Mouse (Mus musculus) G1E-ER4 (cell line): ENCODE measurements around the gene Ssr2. TPM values are rescaled to one million over a fixed set of nuclear protein-coding genes. Genes with fewer than 3 reads are reported as not detected.

ENCODE experiments used
- GATA1 ChIP-seq: IDR thresholded peaks from one replicate; pipeline ENCODE4 v1.8.0; 2012; ENCODE audit warnings: low read length, inconsistent platforms
- polyA plus RNA-seq: library from polyadenylated mRNA; stranded (reverse); fragments of >175 nt; gene quantifications from 2 replicates; pipeline ENCODE4 v1.2.3, GENCODE M21; 2012

Gene Ssr2
- polyA plus RNA-seq, 1 experiment, result 79.2 TPM

DNA sequence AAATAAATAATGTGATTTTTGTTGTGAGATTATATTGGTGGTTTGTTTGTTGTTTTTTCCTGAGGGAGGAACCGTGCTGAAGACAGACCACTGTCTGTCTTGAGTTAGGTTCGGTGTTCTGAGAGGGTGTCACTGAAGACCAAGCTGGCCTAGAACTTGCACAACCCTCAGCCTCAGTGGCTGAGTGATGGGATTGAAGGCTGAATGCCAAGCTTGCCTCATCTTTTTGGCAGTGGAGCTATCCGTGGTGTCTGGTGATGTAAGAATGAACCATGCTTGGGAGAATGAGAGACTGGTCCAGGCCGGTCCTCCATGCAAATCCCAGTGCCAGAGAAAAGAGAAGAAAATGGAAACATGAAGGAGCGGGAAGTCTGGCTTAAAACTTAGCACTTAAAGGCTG, 6.0 kb upstream of the Ssr2 start:
- TF ChIP-seq GATA1, result no peak

GRCm38 (mm10) chr3:88570341-88570740, 5.3 kb upstream of the Ssr2 start:
- TF ChIP-seq GATA1, result no peak

DNA sequence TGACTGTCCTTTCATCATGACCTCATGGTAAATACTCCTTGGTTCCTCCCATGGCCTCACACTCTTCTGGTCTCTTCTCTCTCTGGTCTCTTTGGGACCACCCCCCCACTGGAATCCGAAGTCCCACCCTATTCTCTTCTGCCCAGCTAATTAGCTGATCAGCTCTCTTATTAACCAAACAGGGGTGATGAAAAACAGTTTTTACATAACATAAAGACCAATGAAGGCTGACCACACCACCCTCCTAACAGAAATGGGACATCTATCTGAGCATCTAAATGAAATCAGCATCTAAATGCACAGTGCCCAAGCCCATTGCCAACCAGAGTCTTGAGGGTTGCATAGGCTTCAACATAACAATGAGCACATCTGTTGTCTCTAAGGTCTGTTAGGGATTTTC, 3.8 kb upstream of the Ssr2 start:
- TF ChIP-seq GATA1, result no peak

DNA sequence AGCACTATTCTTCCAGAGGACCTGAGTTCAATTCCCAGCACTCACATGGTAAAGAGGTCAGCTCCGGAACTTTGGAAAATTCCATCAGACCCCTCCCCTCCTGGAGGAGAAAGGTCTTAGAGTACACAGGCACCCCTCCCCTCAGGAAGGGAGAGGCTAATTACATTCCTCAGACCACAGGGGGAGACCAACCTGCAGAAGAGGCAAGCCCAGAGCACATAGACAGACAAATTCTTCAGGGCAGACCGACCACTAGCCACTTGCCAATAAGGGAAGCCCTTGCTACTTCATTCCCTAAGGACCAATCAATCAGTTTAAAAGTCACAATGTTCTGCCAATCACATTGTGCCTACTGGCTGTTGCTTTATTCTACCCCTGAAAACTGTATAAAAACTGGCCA, 2.8 kb upstream of the Ssr2 start:
- no peak for TF ChIP-seq GATA1

DNA sequence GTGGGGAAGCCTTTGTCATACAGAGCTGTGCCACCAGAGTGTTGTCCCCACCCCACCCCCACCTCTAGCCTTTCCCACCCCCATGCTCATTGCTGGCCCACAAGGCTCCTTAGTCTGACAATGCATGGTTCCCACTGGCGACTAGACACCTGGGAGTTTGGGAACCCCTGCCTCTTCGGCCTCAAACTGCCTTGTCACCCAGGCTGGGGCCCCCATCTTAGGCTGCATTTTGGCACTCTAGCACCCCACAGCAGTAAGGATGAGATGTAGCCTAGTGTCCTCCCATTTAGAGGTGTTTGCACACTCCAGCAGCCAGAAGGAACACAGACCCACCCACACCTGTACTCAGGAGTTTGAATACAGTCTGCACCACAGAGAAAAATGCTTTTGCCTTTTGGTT, 1.9 kb upstream of the Ssr2 start:
- TF ChIP-seq GATA1, result no peak

DNA sequence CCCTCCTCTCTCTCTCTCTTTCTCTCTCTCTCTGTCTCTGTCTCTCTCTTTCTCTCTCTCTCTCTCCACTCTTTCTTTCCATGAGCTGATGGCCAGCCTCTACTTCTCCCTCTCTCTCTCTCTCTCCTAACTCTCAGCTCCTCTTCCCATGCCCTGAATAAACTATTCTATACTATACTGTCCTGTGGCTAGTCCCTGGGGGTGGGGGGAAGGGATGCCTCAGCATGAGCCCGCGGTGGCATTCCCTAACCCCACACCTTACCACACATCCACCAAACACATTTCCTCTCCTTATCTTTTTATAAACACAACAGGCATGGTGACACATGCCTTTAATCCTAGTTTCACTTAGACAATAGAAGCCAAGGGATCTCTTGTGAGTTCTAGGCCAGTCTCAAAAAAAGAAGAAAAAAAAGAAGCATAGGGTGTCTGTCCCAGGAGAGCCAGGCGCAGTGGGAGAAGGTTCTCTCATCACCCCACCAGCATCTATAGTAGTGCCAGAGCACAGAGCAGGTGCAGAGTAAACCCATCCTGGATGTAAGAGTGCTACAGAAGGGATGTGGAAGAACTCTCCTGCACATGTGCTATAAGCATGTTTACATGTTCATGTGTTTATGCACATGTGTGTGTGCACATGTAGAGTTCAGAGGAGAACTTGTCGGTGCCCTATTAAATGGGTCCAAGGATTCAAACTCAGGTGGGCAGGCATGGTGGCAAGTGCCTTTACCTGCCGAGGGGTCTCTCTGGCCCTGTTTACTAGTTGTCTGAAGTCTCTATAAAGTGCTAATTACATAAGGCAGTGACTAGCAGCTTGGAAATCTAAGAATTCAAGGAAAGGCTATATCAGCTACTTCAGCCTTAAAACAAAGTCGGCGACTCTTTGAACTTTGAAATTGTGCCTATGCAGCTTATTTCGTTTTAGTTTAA, 3.1 kb downstream of the Ssr2 start:
- TF ChIP-seq GATA1, result no peak

DNA sequence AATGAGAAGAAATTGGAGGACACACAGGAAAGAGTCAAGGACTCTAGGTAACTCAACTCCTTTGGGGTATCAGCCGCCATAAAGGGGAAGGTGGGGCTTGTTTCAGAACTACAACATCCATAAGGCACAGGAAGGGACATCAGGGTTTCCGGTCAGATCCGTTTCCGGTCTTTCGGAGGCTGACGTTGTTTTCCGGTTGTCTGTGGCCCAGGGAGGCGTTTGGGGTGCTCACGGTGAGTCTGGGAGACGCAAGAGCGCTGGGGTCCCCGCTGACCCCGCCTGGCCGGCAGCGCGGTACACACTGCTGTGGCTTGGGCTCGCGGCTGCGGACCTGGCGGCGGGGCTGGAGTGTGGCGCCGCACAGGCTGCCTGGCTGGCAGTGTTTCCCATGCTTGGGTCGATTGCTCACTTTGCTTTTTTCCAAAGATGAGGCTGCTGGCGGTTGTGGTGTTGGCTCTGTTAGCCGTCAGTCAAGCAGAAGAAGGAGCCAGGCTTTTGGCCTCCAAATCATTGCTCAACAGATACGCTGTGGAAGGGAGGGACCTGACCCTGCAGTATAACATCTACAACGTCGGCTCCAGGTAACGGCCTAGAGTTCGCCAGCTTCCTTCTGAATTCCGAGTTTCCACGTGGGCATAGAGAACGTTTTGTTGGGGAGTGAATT, 3.9 kb downstream of the Ssr2 start:
- TF ChIP-seq GATA1, result no peak

DNA sequence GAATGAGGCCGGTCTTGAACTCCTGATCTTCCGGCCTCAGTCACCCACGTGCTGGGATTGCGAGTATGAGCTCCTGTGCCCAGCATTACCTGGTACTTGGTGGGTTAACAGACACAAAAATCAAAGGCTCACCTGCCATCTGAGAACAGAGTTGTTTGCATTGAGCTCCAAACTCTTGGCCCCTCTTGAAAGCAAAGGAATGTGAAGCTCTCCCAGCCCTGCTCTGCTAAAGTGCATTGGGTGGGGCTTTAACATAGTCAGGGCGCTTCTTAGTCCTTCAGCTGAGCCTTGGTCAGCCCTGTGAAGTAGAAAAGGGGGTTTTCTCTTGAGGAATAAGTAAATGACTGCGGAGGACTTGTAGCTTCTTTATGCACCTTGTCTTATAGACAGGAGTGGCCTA, 10.1 kb downstream of the Ssr2 start:
- no peak for TF ChIP-seq GATA1

DNA sequence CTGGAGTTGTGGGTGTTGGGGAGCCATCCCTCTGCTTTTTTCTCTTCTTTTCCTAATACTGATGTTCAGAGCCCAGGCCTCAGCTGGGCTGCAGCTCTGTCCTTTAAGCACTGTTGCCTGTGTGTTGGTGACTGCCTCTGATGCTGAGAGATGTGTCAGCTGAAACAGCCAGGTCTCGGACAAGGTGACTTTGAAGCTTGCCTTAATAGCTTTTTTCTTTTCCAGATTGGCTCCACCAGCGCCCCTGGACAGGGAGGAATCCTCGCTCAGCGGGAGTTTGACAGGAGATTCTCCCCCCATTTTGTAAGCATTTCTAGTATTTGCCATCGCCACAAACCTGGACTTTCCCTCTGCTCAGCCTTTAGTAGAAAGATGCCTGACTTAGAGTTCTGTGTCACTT, 11.0 kb downstream of the Ssr2 start:
- no peak for TF ChIP-seq GATA1

DNA sequence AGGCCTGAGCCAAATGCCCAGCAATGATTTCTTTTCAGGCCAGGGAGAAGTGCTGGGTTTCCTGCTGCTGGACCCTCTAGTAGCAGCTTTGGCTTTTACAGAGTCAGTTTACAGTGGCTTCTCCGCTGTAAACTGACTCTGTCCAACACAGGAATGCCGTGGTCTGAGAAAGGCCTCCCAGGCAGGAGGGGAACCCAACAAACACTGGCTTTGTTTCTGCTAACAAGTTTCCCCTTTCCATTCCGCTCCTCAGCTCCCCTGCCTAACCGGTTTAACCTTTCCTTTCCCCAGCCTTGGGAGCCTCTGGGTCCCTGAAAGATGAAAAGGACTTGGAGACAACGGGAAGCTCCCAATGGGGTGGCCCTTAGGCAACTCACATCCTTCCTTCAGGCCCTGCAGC, 14.6 kb downstream of the Ssr2 start:
- no peak for TF ChIP-seq GATA1

GRCm38 (mm10) chr3:88591044-88591443, 15.4 kb downstream of the Ssr2 start:
- TF ChIP-seq GATA1, result no peak

DNA sequence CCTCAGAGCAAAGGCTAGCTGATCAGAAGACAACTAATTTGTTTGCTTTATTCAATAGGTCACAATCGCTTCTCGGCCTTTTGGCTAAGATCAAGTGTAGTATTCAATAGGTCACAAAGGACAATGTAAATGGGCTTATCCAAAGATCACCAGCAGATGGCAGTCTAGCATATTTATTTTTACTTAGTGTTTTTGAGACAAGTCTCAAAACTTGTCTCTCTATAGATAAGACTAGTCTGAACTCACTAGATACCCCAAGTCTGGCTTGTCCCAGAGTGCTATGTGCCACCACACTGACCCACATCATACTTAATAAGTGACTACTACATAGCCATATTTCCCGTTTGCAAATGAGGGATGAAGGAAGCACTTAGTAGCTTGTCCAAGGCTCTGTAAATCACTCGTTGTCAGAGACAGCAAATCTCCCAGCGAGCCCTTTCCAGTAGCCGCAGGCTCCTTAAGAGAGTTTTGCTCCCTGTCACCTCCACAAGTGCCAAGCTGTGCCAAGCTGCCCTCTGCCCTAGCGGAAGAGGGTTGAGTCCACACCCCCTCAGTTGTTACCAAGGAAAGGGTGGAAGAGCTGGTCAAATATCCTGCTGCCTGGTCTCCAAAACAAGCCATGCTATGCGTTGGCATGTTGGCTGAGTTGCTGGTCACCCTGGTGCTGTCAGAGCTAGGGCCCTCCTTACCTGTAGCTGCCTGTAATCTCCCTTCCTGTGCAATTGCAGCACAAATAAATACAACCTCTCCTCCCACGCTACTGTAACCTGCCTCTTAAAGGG, 16.5 kb downstream of the Ssr2 start:
- peak; percentile 6 for TF ChIP-seq GATA1

GRCm38 (mm10) chr3:88592942-88593576, 17.4 kb downstream of the Ssr2 start:
- no peak for TF ChIP-seq GATA1

DNA sequence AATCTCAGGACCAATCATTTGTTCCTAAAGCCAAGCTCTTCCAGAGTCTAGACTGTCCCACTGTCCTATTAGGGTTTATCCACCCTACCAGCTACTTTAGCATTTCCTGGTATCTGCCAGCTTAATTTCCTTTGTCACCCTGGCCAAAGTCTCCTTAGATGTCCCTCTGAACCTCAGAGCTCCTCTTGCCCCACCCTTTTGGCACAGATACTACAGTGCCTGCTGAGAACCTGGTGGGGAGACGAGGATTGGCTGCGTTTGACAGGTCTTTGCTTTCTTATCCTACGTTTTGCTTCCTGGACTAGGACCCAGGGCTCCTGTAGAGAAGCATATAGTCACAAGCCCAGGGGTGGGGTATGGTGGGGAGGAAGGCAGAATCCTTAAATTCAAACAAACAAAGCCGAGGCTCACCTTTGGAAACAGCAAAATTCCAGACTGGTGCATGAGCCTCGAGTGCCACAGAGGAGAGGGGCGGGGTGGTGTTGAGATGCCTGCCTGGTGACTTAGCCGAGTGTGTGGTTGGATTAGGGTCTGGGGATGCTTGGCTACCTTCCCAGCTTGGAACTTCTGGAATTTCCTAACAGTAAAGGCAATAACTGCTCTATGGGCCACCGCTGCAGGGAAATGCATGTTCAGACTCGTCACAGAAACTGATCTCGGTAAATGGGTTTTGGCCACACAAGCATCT, 18.4 kb downstream of the Ssr2 start:
- no peak for TF ChIP-seq GATA1

DNA sequence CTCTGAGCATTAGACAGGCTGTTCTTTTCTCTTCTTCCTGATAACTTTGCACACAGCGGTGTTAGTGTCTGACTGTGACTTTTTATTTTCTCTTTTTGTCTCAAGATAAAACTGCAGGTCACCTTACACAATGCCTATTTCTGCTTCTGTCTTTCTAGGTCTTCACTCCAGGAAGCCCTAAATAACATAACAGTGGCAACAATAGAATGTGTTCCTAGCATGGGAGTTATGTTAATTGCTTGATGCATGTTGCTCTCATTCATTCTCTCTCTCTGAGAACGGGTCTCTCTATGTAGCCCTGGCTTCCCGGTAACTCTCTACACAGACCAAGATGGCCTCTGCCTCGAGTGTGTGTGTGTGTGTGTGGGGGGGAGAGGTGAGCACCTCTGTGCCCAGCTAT, 26.8 kb downstream of the Ssr2 start:
- no peak for TF ChIP-seq GATA1
